Mouse (Mus musculus) G1E (cell line): ENCODE data around the gene Maco1.

Experiments used
- CTCF ChIP-seq: IDR thresholded peaks from 2 replicates; pipeline ENCODE4 v1.5.1; 2012; ENCODE audit warnings: low read depth, low read length, inconsistent platforms, mixed read lengths
- GATA1 ChIP-seq: IDR thresholded peaks from 2 replicates; pipeline ENCODE4 v1.6.1; 2012; ENCODE audit warnings: borderline replicate concordance, low read length, inconsistent platforms, mixed read lengths
- GATA2 ChIP-seq: IDR thresholded peaks from 2 replicates; pipeline ENCODE4 v1.6.1; 2012; ENCODE audit warnings: low read depth, low read length, inconsistent platforms, borderline replicate concordance
- POLR2AphosphoS5 ChIP-seq: IDR thresholded peaks from 2 replicates; pipeline ENCODE4 v1.6.1; 2012; ENCODE audit warnings: low read depth, low read length, inconsistent platforms; ENCODE audit not compliant: insufficient replicate concordance
- TAL1 ChIP-seq: conservative IDR thresholded peaks from 2 replicates; pipeline ENCODE4 v1.6.1; 2012; ENCODE audit warnings: low read depth, low read length, inconsistent platforms, mixed read lengths

DNA sequence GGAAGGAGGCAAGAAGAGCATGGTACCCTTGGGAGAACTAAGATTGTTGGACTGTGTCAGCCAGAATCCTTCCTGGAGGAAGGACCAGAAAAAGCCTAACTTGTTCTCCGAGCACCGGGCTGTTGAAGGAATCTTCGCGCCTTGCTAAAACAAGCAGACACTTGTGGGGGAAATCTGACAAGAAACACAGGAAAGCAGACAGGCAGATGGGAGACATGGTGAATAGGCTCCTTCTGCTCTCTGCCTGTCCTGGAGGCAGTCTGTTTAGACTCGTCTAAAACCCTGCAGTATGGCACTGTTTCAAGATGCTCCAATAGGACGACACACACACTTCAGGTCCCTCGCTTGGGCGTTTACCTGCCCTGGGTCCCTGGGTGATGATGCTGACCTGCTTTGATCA, 53.0 kb downstream of the Maco1 start:
- no peak for TF ChIP-seq CTCF
- no peak for TF ChIP-seq GATA1
- no peak for TF ChIP-seq POLR2AphosphoS5
- no peak for TF ChIP-seq GATA2
- TF ChIP-seq TAL1 = no peak
